Mouse (Mus musculus): ENCODE data around the gene Hnrnpu. TPM values are rescaled to one million over a fixed set of nuclear protein-coding genes. Genes with fewer than 3 reads are reported as not detected.

Gene Hnrnpu
- total and polyA plus RNA-seq, 3 experiments = 27.3 to 176 (median 167) TPM

GRCm38 (mm10) chr1:178336289-178336775 is 1.3 kb downstream of the Hnrnpu start:
- intact Hi-C loops (cut with DNase I) = loop anchor here (1.0 to 2.0 kb wide), 2 partner anchors 17 to 32 kb away; partner anchors contain the start of gene Cox20
- Histone ChIP-seq H3K4me1 (ENCODE audit: control insufficient read depth, insufficient read depth, low read length) (peaks cover 11% of the 10 kb centered on the region), H3K36me3 (ENCODE audit: control insufficient read depth, insufficient read depth, low read length) (peaks cover 42% of the 10 kb centered on the region), H3K79me2 (replicated peaks; ENCODE audit: control insufficient read depth, insufficient read depth, low read length) (peaks cover 8% of the 10 kb centered on the region), H3K4me3 (peak overlapping the region; percentile 99), H3K27me3 (ENCODE audit: control insufficient read depth, insufficient read depth, low read length) (no peaks in the 10 kb centered on the region), H3K27ac (peak overlapping the region; percentile 99), H3K9ac (ENCODE audit: low read depth, low read length) (peak overlapping the region; percentile 100)
- WGBS = 2% methylated on average over 51 of the region's 53 CpGs
- TF ChIP-seq CTCF (IDR thresholded peaks at IDR 0.05) = no peak
- TF ChIP-seq EP300 (IDR thresholded peaks at IDR 0.05; ENCODE audit: insufficient read depth, low read depth, low read length) = peak; percentile 46; the same call in 1 of the 2 replicates
- TF ChIP-seq POLR2A (IDR thresholded peaks at IDR 0.05; ENCODE audit: insufficient read depth, low read depth, low read length) = peak; percentile 26; the same call in 1 of the 2 replicates
- DNase-seq = peak; percentile 96 to 97

DNA sequence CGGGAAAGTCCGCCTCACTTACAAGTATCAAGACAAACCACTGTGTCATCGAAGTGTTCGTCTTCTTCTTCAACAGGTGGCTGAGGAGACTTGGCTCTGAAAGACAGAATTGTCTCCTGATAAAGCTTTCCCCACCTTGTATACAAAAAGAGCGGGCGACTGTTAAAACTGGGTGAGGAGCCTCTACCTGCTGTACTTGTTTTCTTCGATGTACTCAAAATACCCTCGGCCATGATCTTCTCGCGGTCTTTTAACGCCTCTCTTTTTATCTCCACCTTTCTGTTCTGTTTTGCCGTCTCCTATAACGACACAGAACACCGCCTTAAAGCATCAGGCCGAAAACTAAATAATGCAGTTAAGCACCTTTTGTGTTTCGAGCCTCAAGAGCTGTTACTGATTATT is 1.7 kb downstream of the Hnrnpu start:
- no peak for DNase-seq
- Histone ChIP-seq H3K4me3 (peak overlapping the region; percentile 99), H3K36me3 (ENCODE audit: control insufficient read depth, insufficient read depth, low read length) (peaks cover 47% of the 10 kb centered on the region), H3K27ac (peak overlapping the region; percentile 99), H3K79me2 (replicated peaks; ENCODE audit: control insufficient read depth, insufficient read depth, low read length) (peaks cover 8% of the 10 kb centered on the region), H3K27me3 (ENCODE audit: control insufficient read depth, insufficient read depth, low read length) (no peaks in the 10 kb centered on the region), H3K9ac (ENCODE audit: low read depth, low read length) (peak overlapping the region; percentile 100), H3K4me1 (ENCODE audit: control insufficient read depth, insufficient read depth, low read length) (peaks cover 11% of the 10 kb centered on the region)
- TF ChIP-seq CTCF (IDR thresholded peaks at IDR 0.05) = no peak
- TF ChIP-seq POLR2A (IDR thresholded peaks at IDR 0.05; ENCODE audit: insufficient read depth, low read depth, low read length) = no peak
- no peak for TF ChIP-seq EP300 (IDR thresholded peaks at IDR 0.05; ENCODE audit: insufficient read depth, low read depth, low read length)
- WGBS = under 1% methylated on average over 16 of the region's 16 CpGs
- intact Hi-C loops (cut with DNase I) = loop anchor here (1.0 to 2.0 kb wide), 2 partner anchors 17 to 33 kb away; partner anchors contain the start of gene Cox20

DNA sequence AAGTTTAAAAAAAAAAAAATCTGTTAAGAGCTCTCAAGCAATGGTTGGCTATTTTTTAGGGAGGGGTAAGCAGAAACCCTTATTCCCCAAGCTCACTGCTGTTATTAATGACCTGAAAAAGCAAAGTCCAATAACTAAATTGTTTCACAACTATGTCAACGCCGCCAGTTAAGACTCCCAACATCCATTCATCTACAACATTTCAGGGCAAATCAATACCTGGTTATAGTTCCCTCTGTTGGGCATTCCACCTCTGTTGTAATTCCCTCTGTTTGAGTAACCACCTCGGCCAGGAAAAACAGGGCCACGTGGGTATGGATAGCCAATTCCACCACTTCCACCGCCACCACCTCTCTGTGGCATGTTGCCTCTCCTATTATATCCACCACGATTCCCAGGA is 7.7 kb downstream of the Hnrnpu start:
- 45% methylated on average over 6 of the region's 6 CpGs for WGBS
- Histone ChIP-seq H3K9ac (ENCODE audit: low read depth, low read length) (no peak overlapping the region), H3K27ac (no peak overlapping the region), H3K4me3 (no peak overlapping the region), H3K79me2 (replicated peaks; ENCODE audit: control insufficient read depth, insufficient read depth, low read length) (no peaks in the 10 kb centered on the region; the same call in none of the 2 replicates), H3K36me3 (ENCODE audit: control insufficient read depth, insufficient read depth, low read length) (peaks cover 81% of the 10 kb centered on the region), H3K4me1 (ENCODE audit: control insufficient read depth, insufficient read depth, low read length) (peaks cover 9% of the 10 kb centered on the region), H3K27me3 (ENCODE audit: control insufficient read depth, insufficient read depth, low read length) (no peaks in the 10 kb centered on the region)
- TF ChIP-seq EP300 (IDR thresholded peaks at IDR 0.05; ENCODE audit: insufficient read depth, low read depth, low read length) (no peak), CTCF (IDR thresholded peaks at IDR 0.05) (no peak), POLR2A (IDR thresholded peaks at IDR 0.05; ENCODE audit: insufficient read depth, low read depth, low read length) (no peak)
- intact Hi-C loops (cut with DNase I) = no loop called here
- DNase-seq = no peak

DNA sequence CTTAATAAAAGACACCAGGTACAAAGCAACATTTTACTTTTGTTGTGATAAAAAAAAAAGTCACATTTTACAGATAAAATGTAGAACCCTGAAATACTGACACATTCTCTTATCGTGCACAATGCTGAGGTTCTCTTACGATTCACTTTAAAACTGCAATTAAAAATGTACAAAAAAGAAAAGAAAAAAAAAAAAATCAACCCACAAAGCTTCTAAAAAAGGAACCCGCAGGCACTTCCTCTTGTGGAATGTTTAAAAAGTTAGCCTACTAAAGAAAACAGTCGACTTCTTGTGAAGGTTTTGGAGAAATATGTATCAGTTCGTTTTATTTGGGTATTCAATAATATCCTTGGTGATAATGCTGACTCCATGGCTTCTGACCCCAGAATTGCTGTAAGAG is 8.6 kb downstream of the Hnrnpu start:
- no peak overlapping the region for H3K9ac ChIP-seq (ENCODE audit: low read depth, low read length)
- 40% methylated on average over 5 of the region's 5 CpGs for WGBS
- H3K4me3 ChIP-seq = no peak overlapping the region
- intact Hi-C loops (cut with DNase I) = no loop called here
- no peak for TF ChIP-seq CTCF (IDR thresholded peaks at IDR 0.05)
- no peak for TF ChIP-seq POLR2A (IDR thresholded peaks at IDR 0.05; ENCODE audit: insufficient read depth, low read depth, low read length)
- no peak for TF ChIP-seq EP300 (IDR thresholded peaks at IDR 0.05; ENCODE audit: insufficient read depth, low read depth, low read length)
- no peak for DNase-seq
- H3K4me1 ChIP-seq (ENCODE audit: control insufficient read depth, insufficient read depth, low read length) = peaks cover 5% of the 10 kb centered on the region
- H3K27me3 ChIP-seq (ENCODE audit: control insufficient read depth, insufficient read depth, low read length) = no peaks in the 10 kb centered on the region
- no peak overlapping the region; the same call in 1 of the 2 replicates for H3K27ac ChIP-seq
- peaks cover 79% of the 10 kb centered on the region for H3K36me3 ChIP-seq (ENCODE audit: control insufficient read depth, insufficient read depth, low read length)
- H3K79me2 ChIP-seq (replicated peaks; ENCODE audit: control insufficient read depth, insufficient read depth, low read length) = no peaks in the 10 kb centered on the region; the same call in none of the 2 replicates

- intact Hi-C loops (cut with DNase I) = no loop called here
- Histone ChIP-seq H3K79me2 (replicated peaks; ENCODE audit: control insufficient read depth, insufficient read depth, low read length) (no peaks in the 10 kb centered on the region; the same call in 1 of the 2 replicates), H3K27ac (no peak overlapping the region), H3K4me3 (no peak overlapping the region), H3K9ac (ENCODE audit: low read depth, low read length) (no peak overlapping the region), H3K36me3 (ENCODE audit: control insufficient read depth, insufficient read depth, low read length) (peaks cover 76% of the 10 kb centered on the region), H3K27me3 (ENCODE audit: control insufficient read depth, insufficient read depth, low read length) (no peaks in the 10 kb centered on the region), H3K4me1 (ENCODE audit: control insufficient read depth, insufficient read depth, low read length) (peaks cover 1% of the 10 kb centered on the region; the same call in 1 of the 2 replicates)
- DNase-seq = no peak
- 87% methylated on average over 1 of the region's 1 CpGs for WGBS
- no peak for TF ChIP-seq CTCF (IDR thresholded peaks at IDR 0.05)
- TF ChIP-seq EP300 (IDR thresholded peaks at IDR 0.05; ENCODE audit: insufficient read depth, low read depth, low read length) = no peak
- TF ChIP-seq POLR2A (IDR thresholded peaks at IDR 0.05; ENCODE audit: insufficient read depth, low read depth, low read length) = no peak
Measured at GRCm38 (mm10) chr1:178326950-178327349, 10.6 kb downstream of the Hnrnpu start.

DNA sequence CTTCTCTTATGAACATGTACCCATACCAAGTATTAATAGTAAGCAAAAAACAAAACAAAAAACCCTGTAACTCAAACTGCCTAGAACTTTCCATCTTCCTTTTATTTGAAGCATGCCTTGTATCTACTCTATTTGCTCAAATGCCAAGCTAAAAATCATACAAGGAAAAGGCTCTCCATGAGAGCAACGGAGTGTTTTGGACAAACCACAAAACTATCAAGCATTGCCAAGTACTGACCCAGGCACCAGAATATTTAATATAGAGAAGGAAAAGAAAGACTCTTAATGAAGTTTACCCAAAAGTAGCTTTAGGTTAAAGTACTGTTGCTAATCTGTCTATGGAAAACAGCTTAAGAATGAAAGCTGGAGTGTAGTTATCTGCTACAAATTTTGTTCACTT is 11.2 kb downstream of the Hnrnpu start:
- Histone ChIP-seq H3K4me1 (ENCODE audit: control insufficient read depth, insufficient read depth, low read length) (peaks cover 1% of the 10 kb centered on the region; the same call in 1 of the 2 replicates), H3K9ac (ENCODE audit: low read depth, low read length) (no peak overlapping the region), H3K36me3 (ENCODE audit: control insufficient read depth, insufficient read depth, low read length) (peaks cover 78% of the 10 kb centered on the region), H3K4me3 (no peak overlapping the region), H3K79me2 (replicated peaks; ENCODE audit: control insufficient read depth, insufficient read depth, low read length) (no peaks in the 10 kb centered on the region; the same call in 1 of the 2 replicates), H3K27me3 (ENCODE audit: control insufficient read depth, insufficient read depth, low read length) (no peaks in the 10 kb centered on the region), H3K27ac (no peak overlapping the region)
- WGBS = 42% methylated on average over 1 of the region's 1 CpGs
- TF ChIP-seq EP300 (IDR thresholded peaks at IDR 0.05; ENCODE audit: insufficient read depth, low read depth, low read length) (no peak), CTCF (IDR thresholded peaks at IDR 0.05) (no peak), POLR2A (IDR thresholded peaks at IDR 0.05; ENCODE audit: insufficient read depth, low read depth, low read length) (no peak)
- no peak for DNase-seq
- intact Hi-C loops (cut with DNase I) = no loop called here
